Comparison of ENCODE assay signal across 8 mouse cellular contexts in the genomic region with DNA sequence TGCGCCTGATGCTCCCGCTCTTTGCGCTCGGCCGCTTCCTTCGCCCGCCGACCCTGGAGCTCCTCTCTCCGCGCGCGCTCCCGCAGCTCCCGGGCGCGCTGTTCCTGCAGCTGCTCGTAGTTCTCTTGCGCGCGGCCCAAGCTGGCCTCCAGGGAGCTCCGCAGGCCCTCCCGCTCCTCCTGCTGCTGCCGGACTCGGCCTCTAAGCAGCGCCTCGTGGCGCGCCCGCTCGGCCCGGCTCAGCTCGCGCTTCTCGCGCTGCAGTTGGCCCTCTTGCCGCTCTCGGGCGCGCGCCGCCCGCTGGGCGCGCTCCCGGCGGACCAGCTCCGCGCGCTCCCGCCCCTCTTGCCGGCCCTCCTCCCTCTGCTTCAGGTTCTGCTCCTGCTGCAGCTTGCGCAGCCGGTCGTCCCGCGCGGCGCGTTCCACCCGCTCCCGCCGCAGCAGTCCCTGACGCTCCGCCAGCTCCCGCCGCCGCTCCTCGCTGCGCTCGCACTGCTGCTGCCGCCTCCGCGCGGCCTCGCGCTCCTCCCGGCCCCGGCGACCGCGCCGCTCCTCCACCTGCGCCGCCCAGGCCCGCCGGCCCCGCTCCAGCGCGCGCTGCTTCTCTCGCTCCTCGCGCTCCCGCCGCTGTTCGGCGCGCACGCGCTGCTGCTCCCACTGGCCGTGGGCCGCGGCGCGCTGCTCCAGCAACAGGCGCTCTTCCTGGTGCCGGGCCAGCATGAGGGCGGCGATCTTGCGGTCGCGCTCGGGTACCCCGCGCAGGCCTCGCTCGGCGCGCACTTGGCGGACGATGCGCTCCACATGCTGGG. TPM values are rescaled to one million over a fixed set of nuclear protein-coding genes. Genes with fewer than 3 reads are reported as not detected.
A peak's percentile ranks its signal among the peaks of the same experiment; 100 is the strongest.
DNase-seq lines count a peak whose midpoint lies in the region; ATAC-seq and TF ChIP-seq lines count a peak whose summit lies in the region.

No protein-coding gene starts in this region.

- H3K4me1 ChIP-seq in bone marrow, adult 2 months (ENCODE audit: control insufficient read depth, insufficient read depth, low read length) = no peaks in the 10 kb centered on the region
- peaks cover 6% of the 10 kb centered on the region; the same call in 1 of the 2 replicates for H3K4me1 ChIP-seq in forebrain, embryonic 11.5 days (replicated peaks; ENCODE audit: control insufficient read depth, insufficient read depth, low read length)
- H3K4me1 ChIP-seq in limb, embryonic 12.5 days (replicated peaks) = peaks cover 30% of the 10 kb centered on the region
- peaks cover 19% of the 10 kb centered on the region for H3K4me1 ChIP-seq in midbrain, embryonic 13.5 days (replicated peaks)
- H3K4me1 ChIP-seq in thymus, adult 2 months (replicated peaks; ENCODE audit: control insufficient read depth, insufficient read depth, low read length) = peaks cover 24% of the 10 kb centered on the region

- peaks cover 3% of the 10 kb centered on the region; the same call in 1 of the 2 replicates for H3K27me3 ChIP-seq in forebrain, embryonic 11.5 days (ENCODE audit: control insufficient read depth, insufficient read depth, low read length)
- peaks cover 71% of the 10 kb centered on the region for H3K27me3 ChIP-seq in limb, embryonic 12.5 days
- no peaks in the 10 kb centered on the region for H3K27me3 ChIP-seq in midbrain, embryonic 13.5 days
- H3K27me3 ChIP-seq in thymus, adult 2 months (ENCODE audit: control insufficient read depth, insufficient read depth, low read length) = peaks cover 36% of the 10 kb centered on the region

- ATAC-seq in forebrain, embryonic 11.5 days (replicated peaks; ENCODE audit: low FRiP score) = no peak
- peak; percentile 60 for ATAC-seq in limb, embryonic 12.5 days (ENCODE audit: insufficient number of reproducible peaks, insufficient read depth, low FRiP score, low TSS enrichment, low read depth)
- ATAC-seq in midbrain, embryonic 13.5 days = no peak

- intact Hi-C loops in heart, postnatal 36 days (cut with DNase I) = no loop called here

- DNase-seq in B cell, adult 2 months = peak; percentile 21 to 44
- peak; percentile 68 for DNase-seq in forebrain, embryonic 11.5 days (ENCODE audit: low spot score)
- DNase-seq in heart, postnatal 36 days = peak; percentile 66 to 77
- peak; percentile 63 for DNase-seq in thymus, adult 2 months
- DNase-seq in right cerebral cortex, adult 2 months (ENCODE audit: low spot score in 2 of 2) = no peak

- TF ChIP-seq POLR2A in bone marrow, adult 2 months (IDR thresholded peaks at IDR 0.05; ENCODE audit: borderline replicate concordance, control insufficient read depth, low read depth, low read length) = no peak
- TF ChIP-seq POLR2A in thymus, adult 2 months (IDR thresholded peaks at IDR 0.05; ENCODE audit: control insufficient read depth, extremely low read depth, insufficient read depth, low read length, poor library complexity) = no peak

- WGBS in bone marrow, adult 2 months = under 1% methylated on average over 119 of the region's 122 CpGs
- 37% methylated on average over 114 of the region's 122 CpGs for WGBS in forebrain, embryonic 11.5 days
- under 1% methylated on average over 117 of the region's 122 CpGs for WGBS in limb, embryonic 12.5 days
- 45% methylated on average over 109 of the region's 122 CpGs for WGBS in midbrain, embryonic 13.5 days
- 2% methylated on average over 122 of the region's 122 CpGs for WGBS in thymus, adult 2 months

- H3K36me3 ChIP-seq in forebrain, embryonic 11.5 days (ENCODE audit: control insufficient read depth, insufficient read depth, low read length) = peaks cover 46% of the 10 kb centered on the region
- no peaks in the 10 kb centered on the region for H3K36me3 ChIP-seq in limb, embryonic 12.5 days
- H3K36me3 ChIP-seq in midbrain, embryonic 13.5 days = peaks cover 62% of the 10 kb centered on the region
- no peaks in the 10 kb centered on the region for H3K36me3 ChIP-seq in thymus, adult 2 months (ENCODE audit: control insufficient read depth, insufficient read depth, low read length)

- no peak for TF ChIP-seq CTCF in bone marrow, adult 2 months (IDR thresholded peaks at IDR 0.05; ENCODE audit: control insufficient read depth, insufficient read depth, low read length)
- 0 out of 2 replicates have a peak, but pooled peaks have one; percentile 9 for TF ChIP-seq CTCF in thymus, adult 2 months (IDR thresholded peaks at IDR 0.05; ENCODE audit: borderline replicate concordance, control insufficient read depth, extremely low read depth, insufficient read depth, low read length, poor library complexity)

- no peak overlapping the region for H3K4me3 ChIP-seq in bone marrow, adult 2 months (replicated peaks; ENCODE audit: control insufficient read depth, low read depth, low read length)
- H3K4me3 ChIP-seq in forebrain, embryonic 11.5 days (ENCODE audit: low read depth, low read length) = peak overlapping the region; percentile 51
- H3K4me3 ChIP-seq in limb, embryonic 12.5 days (replicated peaks) = peak overlapping the region; percentile 53
- peak overlapping the region; percentile 68 for H3K4me3 ChIP-seq in midbrain, embryonic 13.5 days (replicated peaks)
- peak overlapping the region; percentile 47 for H3K4me3 ChIP-seq in thymus, adult 2 months (ENCODE audit: control insufficient read depth, insufficient read depth, low read length)

- peak overlapping the region; percentile 10; the same call in 1 of the 2 replicates for H3K27ac ChIP-seq in bone marrow, adult 2 months (ENCODE audit: control insufficient read depth, insufficient read depth, low read depth, low read length, poor library complexity)
- no peak overlapping the region for H3K27ac ChIP-seq in forebrain, embryonic 11.5 days (ENCODE audit: low read depth, low read length)
- H3K27ac ChIP-seq in limb, embryonic 12.5 days = no peak overlapping the region
- peak overlapping the region; percentile 99 for H3K27ac ChIP-seq in midbrain, embryonic 13.5 days
- H3K27ac ChIP-seq in thymus, adult 2 months (ENCODE audit: control insufficient read depth, insufficient read depth, low read length) = no peak overlapping the region

- no peak overlapping the region for H3K9ac ChIP-seq in forebrain, embryonic 11.5 days (ENCODE audit: low read length)
- H3K9ac ChIP-seq in limb, embryonic 12.5 days (replicated peaks) = peak overlapping the region; percentile 48
- no peak overlapping the region for H3K9ac ChIP-seq in midbrain, embryonic 13.5 days (replicated peaks)

- peaks cover 41% of the 10 kb centered on the region for H3K9me3 ChIP-seq in forebrain, embryonic 11.5 days (ENCODE audit: control insufficient read depth, low read length)
- H3K9me3 ChIP-seq in limb, embryonic 12.5 days = no peaks in the 10 kb centered on the region
- H3K9me3 ChIP-seq in midbrain, embryonic 13.5 days = peaks cover 40% of the 10 kb centered on the region

- H3K4me2 ChIP-seq in forebrain, embryonic 11.5 days (ENCODE audit: low read depth, low read length, severe bottlenecking) = peak overlapping the region; percentile 34; the same call in 1 of the 2 replicates
- H3K4me2 ChIP-seq in limb, embryonic 12.5 days = peak overlapping the region; percentile 84
- peak overlapping the region; percentile 71 for H3K4me2 ChIP-seq in midbrain, embryonic 13.5 days (replicated peaks)

RNA-seq across cellular contexts. Expression of gene Ccdc177, which starts 2.5 kb away (rescaled TPM):
- not detected in 2 replicates for polyA plus RNA-seq in bone marrow, adult 2 months (2011; ENCODE audit: insufficient read depth, insufficient read length, low replicate concordance, missing spikeins)
- polyA plus RNA-seq in forebrain, embryonic 11.5 days (2014; fragmentation: Nextera tagmentation; extraction: Ambion mirVana) = 5.1 and 6.8 TPM in 2 replicates
- not detected for total RNA-seq in heart, postnatal 36 days (2021)
- 0.17 and 0.34 TPM in 2 replicates for polyA plus RNA-seq in limb, embryonic 12.5 days (2016; fragmentation: Nextera tagmentation; extraction: Ambion mirVana)
- polyA plus RNA-seq in midbrain, embryonic 13.5 days (2015; fragmentation: Nextera tagmentation; extraction: Ambion mirVana) = 5.5 and 6.6 TPM in 2 replicates
- not detected in 2 replicates for polyA plus RNA-seq in thymus, adult 2 months (2012; rRNA removed)

RNA-seq across cellular contexts. Expression of gene Susd6, which starts 32.4 kb away (rescaled TPM):
- polyA plus RNA-seq in bone marrow, adult 2 months (2011; ENCODE audit: insufficient read depth, insufficient read length, low replicate concordance, missing spikeins) = 10.0 and 17.3 TPM in 2 replicates
- 19.9 and 21.5 TPM in 2 replicates for polyA plus RNA-seq in forebrain, embryonic 11.5 days (2014; fragmentation: Nextera tagmentation; extraction: Ambion mirVana)
- 10 to 100 TPM; 72.2 to 76.1 TPM for total RNA-seq in heart, postnatal 36 days (2021)
- polyA plus RNA-seq in limb, embryonic 12.5 days (2016; fragmentation: Nextera tagmentation; extraction: Ambion mirVana) = 14.1 and 16.6 TPM in 2 replicates
- polyA plus RNA-seq in midbrain, embryonic 13.5 days (2015; fragmentation: Nextera tagmentation; extraction: Ambion mirVana) = 13.0 and 14.5 TPM in 2 replicates
- 81.3 and 81.8 TPM in 2 replicates for polyA plus RNA-seq in thymus, adult 2 months (2012; rRNA removed)

Comparison
In these comparisons a context has a peak if more than half of its experiments do, and no peak if none do; other contexts are left out.
1. DNase-seq: peak in B cell, adult 2 months (2 of 2), forebrain, embryonic 11.5 days (single experiment), heart, postnatal 36 days (2 of 2) and thymus, adult 2 months (single experiment); none in right cerebral cortex, adult 2 months (0 of 2).
2. H3K27ac ChIP-seq: peak in bone marrow, adult 2 months (single experiment) and midbrain, embryonic 13.5 days (single experiment); none in forebrain, embryonic 11.5 days (single experiment), limb, embryonic 12.5 days (single experiment) and thymus, adult 2 months (single experiment).
3. H3K4me2 ChIP-seq: peak in every context shown above with its lines; median percentile 84 in limb, embryonic 12.5 days; 71 in midbrain, embryonic 13.5 days; 34 in forebrain, embryonic 11.5 days.